Mouse (Mus musculus) stomach, postnatal 0 days (tissue): ENCODE data around the gene Cldn7. TPM values are rescaled to one million over a fixed set of nuclear protein-coding genes. Genes with fewer than 3 reads are reported as not detected.
A peak's percentile ranks its signal among the peaks of the same experiment; 100 is the strongest.

Experiments
- ATAC-seq: fragments of 200-750 bp; cut with Nextera tagmentation; 2 replicates; pipeline ENCODE4 v1.8.0; 2017; ENCODE audit not compliant: low FRiP score, low TSS enrichment
- DNase-seq: peaks from one replicate; pipeline ENCODE4 v3.0.0-alpha.2; 2016; ENCODE audit warnings: low spot score
- H3K27ac ChIP-seq: fragments of 300-500 bp; sonication (generic); replicated peaks from 2 replicates; pipeline ENCODE4 v1.5.1; 2014; ENCODE audit warnings: mild to moderate bottlenecking, control low read depth
- H3K27me3 ChIP-seq: fragments of 300-500 bp; sonication (generic); 2 replicates; pipeline ENCODE4 v1.6.1; 2014; ENCODE audit warnings: low read length; ENCODE audit not compliant: control insufficient read depth, insufficient read depth
- H3K36me3 ChIP-seq: fragments of 300-500 bp; sonication (generic); 2 replicates; pipeline ENCODE4 v1.6.1; 2014; ENCODE audit warnings: low read length, mixed read lengths; ENCODE audit not compliant: control insufficient read depth, insufficient read depth
- H3K4me1 ChIP-seq: fragments of 300-500 bp; sonication (generic); replicated peaks from 2 replicates; pipeline ENCODE4 v1.6.1; 2014; ENCODE audit warnings: antibody characterized with exemption; ENCODE audit not compliant: control insufficient read depth, insufficient read depth
- H3K4me2 ChIP-seq: fragments of 300-500 bp; sonication (generic); replicated peaks from 2 replicates; pipeline ENCODE4 v1.6.1; 2014; ENCODE audit warnings: low read depth, mild to moderate bottlenecking, control low read depth, moderate library complexity
- H3K4me3 ChIP-seq: fragments of 300-500 bp; sonication (generic); 2 replicates; pipeline ENCODE4 v1.5.1; 2014; ENCODE audit warnings: low read depth, low read length, control low read depth
- H3K9ac ChIP-seq: fragments of 300-500 bp; sonication (generic); 2 replicates; pipeline ENCODE4 v1.6.1; 2014; ENCODE audit warnings: mild to moderate bottlenecking, low read length, control low read depth, mixed read lengths
- H3K9me3 ChIP-seq: fragments of 300-500 bp; sonication (generic); 2 replicates; pipeline ENCODE4 v1.6.1; 2016; ENCODE audit warnings: low read length; ENCODE audit not compliant: control insufficient read depth
- CTCF ChIP-seq: IDR thresholded peaks from 2 replicates; pipeline ENCODE4 v1.5.1; 2016; ENCODE audit warnings: antibody characterized with exemption, low read depth, mild to moderate bottlenecking, moderate library complexity
- EP300 ChIP-seq: optimal IDR thresholded peaks from 2 replicates; pipeline ENCODE3; 2016; ENCODE audit warnings: antibody characterized with exemption
- WGBS: fragments of 180-500 bp; shearing (Covaris S2); extraction: QIAGEN DNeasy Blood & Tissue Kit; methylation state at CpG from one replicate; pipeline ENCODE4 v1.1.7; 2014; 5-methylcytosine and 5-hydroxymethylcytosine counted together
- polyA plus RNA-seq: library from polyadenylated mRNA; unstranded; fragments of >200 nt; fragmentation: Nextera tagmentation; extraction: Ambion mirVana; gene quantifications from 2 replicates; pipeline ENCODE4 v1.2.1, GENCODE M21; 2015

Cldn7 gene
- polyA plus RNA-seq, 1 experiment from 2014 or later, result 125 TPM

- Histone ChIP-seq H3K9me3 (no peaks in the 10 kb centered on the region), H3K9ac (peak overlapping the region; percentile 78), H3K27ac (peak overlapping the region; percentile 98), H3K4me2 (peak overlapping the region; percentile 89), H3K4me3 (peak overlapping the region; percentile 97), H3K4me1 (no peaks in the 10 kb centered on the region; the same call in 1 of the 2 replicates), H3K27me3 (no peaks in the 10 kb centered on the region), H3K36me3 (peaks cover 9% of the 10 kb centered on the region; the same call in 1 of the 2 replicates)
- 2% methylated on average over 16 of the region's 16 CpGs for WGBS
- DNase-seq, result no peak
- ATAC-seq, result no peak; the same call in none of the 2 replicates
- TF ChIP-seq EP300 (no peak), CTCF (no peak)
These were observed 15.2 kb downstream of the Cldn7 start for GRCm38 (mm10) chr11:69979827-69980195.

GRCm38 (mm10) chr11:69980196-69981140, 15.9 kb downstream of the Cldn7 start:
- Histone ChIP-seq H3K27me3 (no peaks in the 10 kb centered on the region), H3K4me2 (peak overlapping the region; percentile 91), H3K4me1 (no peaks in the 10 kb centered on the region; the same call in 1 of the 2 replicates), H3K9ac (peak overlapping the region; percentile 97), H3K27ac (peak overlapping the region; percentile 98), H3K4me3 (peak overlapping the region; percentile 97), H3K9me3 (no peaks in the 10 kb centered on the region), H3K36me3 (peaks cover 7% of the 10 kb centered on the region; the same call in 1 of the 2 replicates)
- TF ChIP-seq CTCF, result 0 out of 2 replicates have a peak, but pooled peaks have one; percentile 12
- peak; percentile 71 for TF ChIP-seq EP300
- DNase-seq, result peak; percentile 99
- ATAC-seq, result peak; percentile 95
- WGBS, result under 1% methylated on average over 36 of the region's 60 CpGs

- ATAC-seq (0 out of 2 replicates have a peak, but pooled peaks have one; percentile 3), DNase-seq (no peak)
- Histone ChIP-seq H3K4me1 (no peaks in the 10 kb centered on the region; the same call in 1 of the 2 replicates), H3K4me3 (peak within 1 kb of the TSS; percentile 97), H3K27ac (peak within 1 kb of the TSS; percentile 98), H3K9me3 (no peaks in the 10 kb centered on the region), H3K27me3 (no peaks in the 10 kb centered on the region), H3K36me3 (peaks cover 7% of the 10 kb centered on the region; the same call in 1 of the 2 replicates), H3K4me2 (peak within 1 kb of the TSS; percentile 91), H3K9ac (peak within 1 kb of the TSS; percentile 97)
- under 1% methylated on average over 32 of the region's 43 CpGs for WGBS
- TF ChIP-seq EP300 (no peak), CTCF (no peak)
These were observed 16.7 kb downstream of the Cldn7 start, which contains the start of gene Ctdnep1 for GRCm38 (mm10) chr11:69981141-69981762. Gene Ctdnep1 (plus strand): TSS chr11:69981156.

- H3K4me2 ChIP-seq, result peak within 1 kb of the TSS; percentile 91
- DNase-seq (no peak), ATAC-seq (no peak)
- no peaks in the 10 kb centered on the region for H3K9me3 ChIP-seq
- peaks cover 7% of the 10 kb centered on the region; the same call in 1 of the 2 replicates for H3K36me3 ChIP-seq
- H3K27me3 ChIP-seq, result no peaks in the 10 kb centered on the region
- no peak for TF ChIP-seq CTCF
- no peak for TF ChIP-seq EP300
- peak within 1 kb of the TSS; percentile 97 for H3K9ac ChIP-seq
- H3K4me1 ChIP-seq, result no peaks in the 10 kb centered on the region; the same call in 1 of the 2 replicates
- peak within 1 kb of the TSS; percentile 97 for H3K4me3 ChIP-seq
- peak within 1 kb of the TSS; percentile 98 for H3K27ac ChIP-seq
- WGBS, result 42% methylated on average over 8 of the region's 8 CpGs
These were observed 17.6 kb downstream of the Cldn7 start, which contains the start of gene Elp5 for GRCm38 (mm10) chr11:69982225-69982624. Gene Elp5 (minus strand): TSS chr11:69982517.

GRCm38 (mm10) chr11:69982877-69983276, 18.3 kb downstream of the Cldn7 start:
- no peaks in the 10 kb centered on the region; the same call in 1 of the 2 replicates for H3K4me1 ChIP-seq
- peak overlapping the region; percentile 13 for H3K9ac ChIP-seq
- DNase-seq (no peak), ATAC-seq (no peak)
- WGBS, result 15% methylated on average over 5 of the region's 5 CpGs
- no peak for TF ChIP-seq EP300
- TF ChIP-seq CTCF, result no peak
- H3K27ac ChIP-seq, result 0 out of 2 replicates have a peak overlapping the region, but pooled peaks have one; percentile 3
- no peaks in the 10 kb centered on the region for H3K27me3 ChIP-seq
- H3K36me3 ChIP-seq, result peaks cover 7% of the 10 kb centered on the region; the same call in 1 of the 2 replicates
- peak overlapping the region; percentile 91 for H3K4me2 ChIP-seq
- H3K4me3 ChIP-seq, result no peak overlapping the region
- no peaks in the 10 kb centered on the region for H3K9me3 ChIP-seq
